Mouse (Mus musculus): ENCODE measurements around the gene Casz1.
A peak's percentile ranks its signal among the peaks of the same experiment; 100 is the strongest.

DNA sequence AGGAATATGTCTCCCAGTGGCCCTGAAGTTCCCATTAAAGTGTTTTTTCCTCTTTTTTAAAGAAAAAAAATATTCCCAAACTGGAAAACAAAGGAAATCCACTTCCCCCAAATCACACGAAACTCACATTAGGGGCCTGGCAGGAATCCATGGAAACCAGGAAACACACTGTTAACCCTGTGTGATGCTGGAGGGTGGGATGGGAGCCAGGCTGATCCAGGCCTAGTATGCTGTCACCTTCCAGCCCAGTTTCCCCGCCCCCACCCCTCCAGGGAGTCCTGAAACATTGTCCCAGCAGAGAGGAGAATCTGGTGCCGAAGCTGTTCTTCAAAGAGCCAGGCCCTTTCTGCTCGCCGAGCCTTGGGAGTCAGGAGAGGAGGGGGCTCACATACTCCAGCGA is 32.2 kb downstream of the Casz1 start:
- TF ChIP-seq EP300 (IDR thresholded peaks at IDR 0.05; ENCODE audit: insufficient read depth, low read depth, low read length) (0 out of 2 replicates have a peak, but pooled peaks have one; percentile 52), CTCF (IDR thresholded peaks at IDR 0.05) (no peak), POLR2A (IDR thresholded peaks at IDR 0.05; ENCODE audit: insufficient read depth, low read depth, low read length) (0 out of 2 replicates have a peak, but pooled peaks have one; percentile 17)

Data from heart, adult 2 months (tissue).